ENCODE assay signal across 7 mouse cellular contexts in the genomic region with DNA sequence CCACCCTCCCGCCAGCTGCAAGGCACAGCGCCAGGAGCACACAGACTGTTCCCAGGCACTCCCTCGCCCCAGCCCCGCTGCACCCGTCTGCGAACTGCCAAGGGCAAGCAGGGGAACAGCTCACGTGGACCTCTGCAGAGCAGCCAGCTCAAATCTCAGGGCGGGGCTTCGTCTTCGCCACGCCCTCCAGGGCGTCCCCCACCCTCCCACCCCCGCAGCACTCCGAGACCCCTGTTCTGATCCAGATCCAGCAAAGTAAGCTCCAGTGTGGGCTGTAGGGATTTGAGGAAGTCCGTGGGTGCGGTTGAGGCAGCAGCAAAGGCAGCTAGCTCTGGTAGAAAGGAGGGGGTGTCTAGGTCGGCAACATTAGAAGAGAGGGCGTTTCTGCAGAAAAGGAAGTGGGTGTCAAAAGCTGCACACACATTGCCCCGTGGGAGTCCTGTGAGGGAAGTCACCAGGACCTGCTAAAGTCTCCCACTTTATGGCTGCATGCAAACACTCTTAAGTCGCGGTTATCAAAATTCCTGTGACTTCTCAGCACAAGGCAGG.
A peak's percentile ranks its signal among the peaks of the same experiment; 100 is the strongest.
DNase-seq lines count a peak whose midpoint lies in the region; ATAC-seq and TF ChIP-seq lines count a peak whose summit lies in the region.

No protein-coding gene starts in this region.

- H3K4me3 ChIP-seq in intestine, postnatal 0 days (ENCODE audit: low read depth, low read length) = peak overlapping the region; percentile 33
- peak overlapping the region; percentile 12 for H3K4me3 ChIP-seq in limb, embryonic 11.5 days (ENCODE audit: low read depth, low read length)
- peak overlapping the region; percentile 40 for H3K4me3 ChIP-seq in midbrain, embryonic 13.5 days (replicated peaks)

- 1% methylated on average over 21 of the region's 21 CpGs for WGBS in intestine, postnatal 0 days
- 2% methylated on average over 20 of the region's 21 CpGs for WGBS in limb, embryonic 11.5 days
- 2% methylated on average over 21 of the region's 21 CpGs for WGBS in midbrain, embryonic 13.5 days

- DNase-seq in adrenal gland, adult (ENCODE audit: inconsistent age in 2 of 2, low spot score in 1 of 2) = peak; percentile 93 to 96
- peak; percentile 78 for DNase-seq in embryo, embryonic 10.5 days (ENCODE audit: low spot score)
- DNase-seq in gastrocnemius, postnatal 4 days (ENCODE audit: low spot score in 2 of 2) = peak; percentile 82 to 88
- peak; percentile 80 for DNase-seq in limb, embryonic 11.5 days (ENCODE audit: low spot score)
- DNase-seq in spleen, postnatal 10 days (ENCODE audit: low spot score in 2 of 2) = peak; percentile 50 to 70

- H3K27me3 ChIP-seq in intestine, postnatal 0 days (replicated peaks; ENCODE audit: control insufficient read depth, insufficient read depth, low read length) = no peaks in the 10 kb centered on the region
- H3K27me3 ChIP-seq in limb, embryonic 11.5 days (ENCODE audit: control insufficient read depth, insufficient read depth, low read length) = no peaks in the 10 kb centered on the region
- H3K27me3 ChIP-seq in midbrain, embryonic 13.5 days = no peaks in the 10 kb centered on the region

- peak overlapping the region; percentile 59 for H3K9ac ChIP-seq in intestine, postnatal 0 days (ENCODE audit: low read depth, low read length)
- no peak overlapping the region; the same call in 1 of the 2 replicates for H3K9ac ChIP-seq in limb, embryonic 11.5 days (ENCODE audit: low read length)
- peak overlapping the region; percentile 49 for H3K9ac ChIP-seq in midbrain, embryonic 13.5 days (replicated peaks)

- H3K4me2 ChIP-seq in intestine, postnatal 0 days (replicated peaks; ENCODE audit: low read depth) = peak overlapping the region; percentile 68
- H3K4me2 ChIP-seq in limb, embryonic 11.5 days (ENCODE audit: low read depth, severe bottlenecking) = peak overlapping the region; percentile 53
- H3K4me2 ChIP-seq in midbrain, embryonic 13.5 days (replicated peaks) = peak overlapping the region; percentile 72

- H3K4me1 ChIP-seq in intestine, postnatal 0 days (replicated peaks; ENCODE audit: control insufficient read depth, insufficient read depth, low read length) = peaks cover 5% of the 10 kb centered on the region; the same call in 1 of the 2 replicates
- peaks cover 14% of the 10 kb centered on the region for H3K4me1 ChIP-seq in limb, embryonic 11.5 days (ENCODE audit: control insufficient read depth, insufficient read depth, low read length)
- peaks cover 15% of the 10 kb centered on the region for H3K4me1 ChIP-seq in midbrain, embryonic 13.5 days (replicated peaks)

- ATAC-seq in intestine, postnatal 0 days = peak; percentile 95
- peak; percentile 86 for ATAC-seq in limb, embryonic 11.5 days (ENCODE audit: insufficient number of reproducible peaks, low FRiP score, low TSS enrichment, low read depth)
- peak; percentile 95 for ATAC-seq in midbrain, embryonic 13.5 days

- H3K27ac ChIP-seq in intestine, postnatal 0 days (ENCODE audit: low read depth, low read length) = peak overlapping the region; percentile 91
- 0 out of 2 replicates have a peak overlapping the region, but pooled peaks have one; percentile 47 for H3K27ac ChIP-seq in limb, embryonic 11.5 days (replicated peaks; ENCODE audit: low read depth, low read length)
- H3K27ac ChIP-seq in midbrain, embryonic 13.5 days = no peak overlapping the region

- no peaks in the 10 kb centered on the region for H3K9me3 ChIP-seq in intestine, postnatal 0 days (ENCODE audit: control insufficient read depth)
- H3K9me3 ChIP-seq in limb, embryonic 11.5 days (ENCODE audit: control insufficient read depth, low read length) = no peaks in the 10 kb centered on the region
- no peaks in the 10 kb centered on the region for H3K9me3 ChIP-seq in midbrain, embryonic 13.5 days

- no peaks in the 10 kb centered on the region for H3K36me3 ChIP-seq in intestine, postnatal 0 days (ENCODE audit: control insufficient read depth, insufficient read depth)
- H3K36me3 ChIP-seq in limb, embryonic 11.5 days (ENCODE audit: control insufficient read depth, insufficient read depth, low read length) = no peaks in the 10 kb centered on the region
- H3K36me3 ChIP-seq in midbrain, embryonic 13.5 days = no peaks in the 10 kb centered on the region

- TF ChIP-seq CTCF in intestine, postnatal 0 days (IDR thresholded peaks at IDR 0.05; ENCODE audit: low read depth) = peak; percentile 13; the same call in 1 of the 2 replicates
